Mouse (Mus musculus): ENCODE measurements at regions not wholly inside any gene's neighbourhood (a gene's known extent, or its start where the extent isn't known, plus 50 kb on each side); places are given as distances from the start of the nearest gene placed in this dataset.

DNA sequence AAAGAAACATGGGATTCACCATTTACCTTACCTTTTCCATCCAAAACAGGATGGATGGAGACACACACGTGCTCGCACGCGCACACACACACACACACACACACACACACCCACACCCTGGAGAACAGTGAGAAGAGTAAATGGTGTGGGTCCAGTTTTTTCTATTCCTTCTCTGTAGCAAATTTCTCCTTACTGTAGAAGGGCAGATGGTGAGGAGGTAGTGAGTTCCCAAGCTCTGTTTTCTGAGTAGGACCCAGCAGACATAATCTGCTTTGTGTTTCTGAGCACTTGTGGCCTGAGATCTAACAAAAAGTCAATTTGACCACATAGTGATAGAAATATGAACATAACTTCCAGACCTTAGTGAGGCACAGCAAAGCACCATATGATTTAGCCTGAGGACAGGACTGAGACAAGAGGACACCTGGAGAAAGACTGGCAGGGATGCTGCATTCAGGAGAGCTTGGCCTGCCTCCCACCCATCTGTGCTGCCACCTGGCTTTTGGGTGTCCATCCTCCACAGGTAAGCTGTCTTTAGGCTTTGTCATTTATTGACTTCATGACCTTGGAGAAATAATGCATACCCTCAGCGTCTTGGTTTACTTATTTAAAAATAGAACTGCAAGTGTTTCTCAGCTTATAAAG, 64.1 kb upstream of the Naaladl2 start:
- no peak overlapping the region for H3K27ac ChIP-seq (ENCODE audit: insufficient read depth, low read depth)
- H3K9me3 ChIP-seq (replicated peaks; ENCODE audit: low read length) = peaks cover 24% of the 10 kb centered on the region
- in situ Hi-C loops (cut with MboI; ENCODE audit: low pct_ligation_motif_present, low pct_unique_long_range_greater_than_20kb, low sequenced_read_pairs) (no loop called here), dilution Hi-C loops (cut with MboI; ENCODE audit: extremely low pct_ligation_motif_present, extremely low pct_unique_long_range_greater_than_20kb, low sequenced_read_pairs) (no loop called here)
- H3K4me2 ChIP-seq (ENCODE audit: insufficient read depth, low read depth, poor library complexity, severe bottlenecking) = no peak overlapping the region
- H3K79me2 ChIP-seq (replicated peaks; ENCODE audit: control insufficient read depth, extremely low read depth, insufficient read depth, poor library complexity, severe bottlenecking) = no peaks in the 10 kb centered on the region
- no peak for DNase-seq (ENCODE audit: extremely low read depth)
- H3K4me1 ChIP-seq (ENCODE audit: control insufficient read depth in 1 of 2, insufficient read depth in 2 of 2) = no peaks in the 10 kb centered on the region
- no peak overlapping the region for H3K9ac ChIP-seq (ENCODE audit: insufficient read depth, low read depth)
- H3K36me3 ChIP-seq (replicated peaks in 1 of 2; ENCODE audit: control insufficient read depth in 1 of 2, insufficient read depth in 1 of 2, low read length in 1 of 2) = no peaks in the 10 kb centered on the region
- TF ChIP-seq CHD2 (IDR thresholded peaks at IDR 0.05; ENCODE audit: low read length) (no peak), JUND (conservative IDR thresholded peaks at IDR 0.05; ENCODE audit: low read depth, low read length) (no peak), ZC3H11A (IDR thresholded peaks at IDR 0.05; ENCODE audit: low read depth, low read length) (no peak), TBP (conservative IDR thresholded peaks at IDR 0.05; ENCODE audit: low read depth, low read length) (no peak), HCFC1 (IDR thresholded peaks at IDR 0.05; ENCODE audit: low read depth, low read length) (no peak), MAFK (IDR thresholded peaks at IDR 0.05; ENCODE audit: insufficient replicate concordance, low read length) (no peak), TCF12 (IDR thresholded peaks at IDR 0.05; ENCODE audit: low read depth, low read length) (no peak), ZNF384 (IDR thresholded peaks at IDR 0.05; ENCODE audit: low read depth, low read length) (no peak), RAD21 (IDR thresholded peaks at IDR 0.05; ENCODE audit: low read depth, low read length) (no peak), GABPA (IDR thresholded peaks at IDR 0.05; ENCODE audit: insufficient replicate concordance, low read depth, low read length) (no peak), MYC (IDR thresholded peaks at IDR 0.05; ENCODE audit: low read depth, low read length) (no peak), KAT2A (IDR thresholded peaks at IDR 0.05; ENCODE audit: insufficient replicate concordance, low read length) (no peak), MAX (IDR thresholded peaks at IDR 0.05; ENCODE audit: low read length) (no peak), ZKSCAN1 (IDR thresholded peaks at IDR 0.05; ENCODE audit: borderline replicate concordance, low read depth, low read length) (no peak)
- no peaks in the 10 kb centered on the region for H3K27me3 ChIP-seq (replicated peaks)
- H3K4me3 ChIP-seq (replicated peaks in 1 of 3; ENCODE audit: low read depth in 2 of 3, low read length in 2 of 3, poor library complexity in 1 of 3) = no peak overlapping the region
